Mouse (Mus musculus) heart, adult 2 months (tissue): ENCODE measurements around the gene Gm39653.

Experiments used
- CTCF ChIP-seq: fragments of 200-600 bp; IDR thresholded peaks from 2 replicates; pipeline ENCODE4 v1.8.1; 2022; ENCODE audit warnings: antibody characterized with exemption, mild to moderate bottlenecking, moderate library complexity
- EP300 ChIP-seq: fragments of 200-500 bp; IDR thresholded peaks from 2 replicates; pipeline ENCODE4 v1.6.1; 2011; ENCODE audit warnings: low read depth, low read length, control low read depth; ENCODE audit not compliant: insufficient read depth
- POLR2A ChIP-seq: fragments of 200-500 bp; IDR thresholded peaks from 2 replicates; pipeline ENCODE4 v1.6.1; 2011; ENCODE audit warnings: mild to moderate bottlenecking, low read depth, low read length, control low read depth; ENCODE audit not compliant: insufficient read depth

- TF ChIP-seq CTCF (no peak), POLR2A (no peak), EP300 (no peak)
Measured at GRCm38 (mm10) chr1:63566501-63566900, 49.3 kb upstream of the Gm39653 start.
